Mouse (Mus musculus) NIH3T3 (cell line): Measurements from ENCODE around the gene Peak1.
A peak's percentile ranks its signal among the peaks of the same experiment; 100 is the strongest.
"Not testable (repeated sequence)": the region's sequence is repeated elsewhere in the genome, so short reads cannot be mapped to it uniquely, and the experiment has no call there.

Experiments
- DNase-seq: peaks from one replicate; pipeline ENCODE4 v3.0.0-alpha.2; 2012; ENCODE audit warnings: low read depth

Gene Peak1

DNA sequence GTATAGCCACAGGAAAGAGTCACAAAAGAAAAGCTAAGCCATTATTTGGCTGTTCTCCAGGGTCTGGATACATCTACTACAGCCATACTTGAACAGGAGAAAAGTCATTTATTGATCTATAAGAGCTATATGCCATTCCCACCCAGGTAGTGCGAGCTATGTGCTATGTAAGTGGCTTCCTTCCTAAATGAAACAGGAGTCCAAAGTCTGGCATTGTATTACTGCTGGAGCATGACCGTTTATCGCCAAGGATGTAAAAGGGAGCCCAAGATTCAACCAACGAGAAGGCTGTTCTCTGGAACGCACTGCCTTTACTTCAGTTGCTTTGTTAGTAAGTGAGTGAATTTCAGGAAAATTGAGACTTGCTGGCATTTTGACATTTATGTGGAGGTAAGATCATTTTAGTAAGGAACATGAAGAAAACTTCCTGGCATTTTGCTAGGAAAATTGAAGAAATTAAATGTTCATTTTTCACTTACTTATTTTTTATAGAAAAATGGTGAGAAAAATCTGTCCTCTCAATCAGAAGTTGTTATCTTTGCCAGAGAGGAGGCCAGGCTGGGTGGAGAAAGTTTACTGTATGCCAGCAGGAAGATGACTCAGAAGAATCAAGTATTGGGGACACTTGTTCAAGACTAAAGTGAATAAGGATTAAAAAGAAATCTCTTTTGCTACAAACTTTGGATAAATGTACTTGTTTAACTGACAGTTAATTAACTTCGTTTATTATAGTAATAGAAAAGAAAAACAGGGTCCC lies 162.0 kb downstream of the Peak1 start:
- no peak for DNase-seq

DNA sequence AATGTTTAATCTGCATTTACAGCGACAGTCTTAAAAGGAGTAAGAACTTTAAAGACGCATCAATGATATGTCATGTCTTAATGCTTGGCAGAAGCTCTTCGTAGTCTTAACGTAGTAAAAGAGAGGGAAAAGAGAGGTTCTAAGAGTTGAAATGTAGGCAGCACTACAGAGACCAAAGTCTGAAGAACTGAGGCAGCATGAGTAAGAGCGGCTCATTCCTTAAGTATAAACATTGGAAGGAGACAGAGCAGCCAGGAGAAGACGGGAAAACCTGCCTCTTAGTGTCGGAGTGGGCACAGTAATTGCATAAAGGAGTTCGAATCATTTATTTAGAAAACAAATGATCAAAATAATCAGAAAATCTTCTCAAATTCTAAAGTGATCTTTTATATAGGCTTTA lies 173.5 kb downstream of the Peak1 start:
- DNase-seq: peak; percentile 56

DNA sequence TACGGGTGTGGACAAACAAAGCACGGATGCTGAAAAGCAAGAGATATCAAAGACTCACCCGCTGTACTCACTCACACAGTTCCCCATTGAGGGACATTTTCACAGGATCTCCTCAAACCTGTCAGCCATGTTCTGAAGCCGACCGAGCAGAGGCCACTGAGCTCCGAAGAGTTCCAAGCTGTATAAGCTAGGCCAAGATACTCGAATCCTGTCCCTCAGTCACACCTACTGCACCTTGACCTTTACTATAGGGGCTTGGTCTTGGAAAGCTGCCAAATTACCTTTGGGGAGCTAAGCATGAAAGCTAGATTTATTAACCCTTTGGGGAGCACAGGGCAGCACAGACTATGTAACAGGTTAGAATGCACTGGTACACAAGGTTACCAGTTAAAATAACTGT lies 174.0 kb downstream of the Peak1 start:
- DNase-seq: no peak

DNA sequence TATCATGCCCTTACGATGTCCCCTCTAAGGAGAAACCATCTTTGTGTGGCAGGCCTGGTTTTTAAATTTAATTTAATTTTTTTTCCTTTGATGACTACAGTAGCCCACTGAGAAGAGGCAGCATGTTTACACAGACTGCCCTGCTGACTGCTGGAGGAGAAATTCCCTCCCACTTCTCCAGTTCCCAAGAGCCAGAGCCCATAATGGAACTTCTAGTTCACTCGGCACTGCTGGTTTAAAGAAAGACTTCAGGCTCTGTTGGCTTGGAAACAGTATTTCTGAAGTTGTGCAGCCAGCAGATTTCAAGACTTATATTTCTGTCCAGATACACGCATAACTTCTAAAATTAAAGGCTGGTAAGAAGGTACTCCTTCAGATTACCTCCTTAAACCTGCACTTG lies 175.2 kb downstream of the Peak1 start:
- DNase-seq: no peak

DNA sequence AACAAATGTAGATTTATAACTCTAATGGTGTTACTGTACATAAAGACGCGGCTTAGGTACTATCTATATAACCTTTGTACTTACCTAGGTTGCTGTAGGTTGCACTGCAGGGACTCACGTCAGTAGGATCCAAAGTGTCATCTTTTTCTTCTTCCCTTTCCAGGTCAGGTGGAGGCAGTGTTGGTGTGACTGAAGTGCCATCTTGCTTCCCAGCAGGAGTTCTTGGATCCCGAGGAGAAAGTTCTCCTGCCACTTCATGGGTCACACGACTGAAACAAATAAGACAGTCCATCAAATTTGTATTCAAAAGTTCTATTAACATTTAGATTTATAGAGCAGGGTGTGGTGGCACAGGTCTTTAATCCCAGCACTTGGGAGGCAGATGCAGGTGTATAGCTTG lies 176.8 kb downstream of the Peak1 start:
- no peak for DNase-seq

DNA sequence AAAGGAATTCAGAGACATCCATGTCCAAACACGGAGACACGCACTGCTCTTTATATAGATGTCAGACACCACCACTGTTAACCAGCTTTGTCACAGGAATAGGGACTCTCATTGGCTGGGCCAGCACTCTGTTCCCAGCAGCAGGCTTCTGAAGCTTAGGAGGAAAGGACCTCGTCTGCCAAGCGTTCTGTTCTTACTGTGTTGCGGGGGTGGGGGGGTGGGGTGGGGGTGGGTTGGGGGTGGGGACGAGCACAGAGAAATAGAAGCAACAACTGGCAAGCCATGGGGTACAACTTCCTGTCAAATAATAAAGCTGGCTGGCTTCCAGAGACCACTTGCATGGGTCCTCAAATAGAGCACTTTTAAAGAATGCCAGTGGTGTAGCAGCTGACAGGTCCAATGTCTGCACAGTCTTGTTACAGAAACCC lies 182.0 kb downstream of the Peak1 start:
- no peak for DNase-seq

DNA sequence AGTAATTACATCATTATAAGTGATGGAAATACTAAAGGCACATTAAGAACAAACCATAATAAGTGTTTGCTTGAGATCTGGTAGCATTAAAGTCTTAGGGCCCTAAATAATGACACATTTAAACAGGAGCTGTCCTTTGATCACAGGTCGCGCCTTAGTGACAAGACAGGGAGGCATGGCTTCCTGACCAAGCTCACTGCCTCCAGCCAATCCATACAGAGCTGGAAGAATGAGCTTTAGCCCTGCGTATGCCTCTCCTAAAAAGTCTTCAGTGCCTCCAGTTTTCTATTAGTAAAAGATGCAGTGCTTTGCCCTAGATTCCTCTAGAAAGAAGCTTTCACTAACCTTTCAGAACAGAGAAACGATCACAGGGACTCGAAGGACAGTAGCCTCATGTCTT lies 182.6 kb downstream of the Peak1 start:
- DNase-seq: no peak

DNA sequence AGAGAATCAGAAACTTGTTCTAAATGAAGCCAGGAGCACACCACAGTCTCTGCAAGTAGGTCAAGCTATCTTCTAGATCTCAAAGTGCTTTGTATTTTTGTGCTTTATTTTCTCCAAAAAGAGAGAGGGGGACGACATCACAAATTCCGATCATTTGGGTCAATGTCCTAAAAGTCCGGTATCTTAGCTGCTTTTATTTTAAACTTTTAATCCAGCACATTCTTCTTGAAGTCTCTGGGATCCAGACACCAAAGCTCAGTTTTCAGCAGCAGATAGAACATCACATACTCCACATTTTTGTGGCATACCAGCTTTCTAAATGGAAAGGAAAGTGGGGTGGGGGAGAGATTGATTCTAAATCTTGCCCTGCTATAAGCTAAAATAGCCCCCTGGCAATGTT lies 183.3 kb downstream of the Peak1 start:
- DNase-seq: no peak

DNA sequence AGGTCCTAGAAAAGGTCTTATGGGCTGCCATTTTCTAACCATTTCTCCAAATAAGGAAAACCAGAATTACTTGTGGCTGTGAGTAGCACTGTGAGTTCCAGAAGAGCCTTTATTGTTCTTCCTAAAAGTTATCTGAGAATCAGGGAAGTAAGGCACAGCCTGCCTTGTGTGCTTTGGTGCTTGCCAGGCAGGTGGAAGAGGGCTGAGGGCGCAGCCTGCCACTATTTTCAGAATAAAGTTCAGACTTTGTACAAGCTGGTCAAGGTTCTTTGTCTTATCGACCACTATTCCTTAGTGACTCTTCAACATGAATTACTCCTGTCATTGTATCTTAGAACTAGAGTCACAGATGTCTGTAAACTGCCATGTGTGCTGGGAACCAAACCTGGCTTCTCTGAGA lies 184.6 kb downstream of the Peak1 start:
- no peak for DNase-seq

DNA sequence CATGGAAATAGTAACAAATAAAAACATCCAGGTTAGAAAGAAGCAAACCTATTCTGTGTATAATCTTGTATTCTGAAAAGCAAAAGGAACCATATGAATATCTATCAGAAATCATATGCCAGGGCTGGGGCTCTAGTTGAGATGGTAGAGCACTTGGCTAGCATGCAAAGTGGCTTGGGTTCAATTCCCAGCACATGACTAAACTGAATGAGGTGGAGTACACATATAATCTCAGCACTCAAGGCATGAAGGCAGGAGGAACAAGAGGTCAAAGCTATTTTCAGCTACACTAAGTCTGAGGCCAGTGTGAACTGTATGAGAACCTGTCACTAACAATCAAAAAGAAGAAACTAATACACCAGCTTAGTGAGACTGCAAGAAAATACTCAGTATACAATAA lies 187.0 kb downstream of the Peak1 start:
- no peak for DNase-seq

DNA sequence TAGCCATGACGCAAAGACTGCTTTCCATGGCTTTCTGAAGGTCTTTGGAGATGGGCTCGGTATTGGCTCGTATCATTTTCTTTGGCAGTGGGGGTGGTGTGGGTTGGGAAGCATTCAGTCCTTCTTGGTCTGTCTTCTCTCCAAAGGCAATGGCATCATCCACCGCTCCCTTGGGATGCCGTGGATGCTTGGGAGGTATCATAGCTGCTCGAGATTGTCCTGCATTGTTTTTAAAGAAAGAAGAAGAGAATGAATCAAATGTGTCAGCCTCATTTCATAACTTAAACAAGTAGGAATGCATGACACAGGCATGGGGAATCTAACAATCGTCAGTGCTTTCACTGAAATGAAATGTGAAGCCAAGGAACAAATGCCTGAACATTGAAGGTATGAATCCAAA lies 190.2 kb downstream of the Peak1 start:
- peak; percentile 49 for DNase-seq

DNA sequence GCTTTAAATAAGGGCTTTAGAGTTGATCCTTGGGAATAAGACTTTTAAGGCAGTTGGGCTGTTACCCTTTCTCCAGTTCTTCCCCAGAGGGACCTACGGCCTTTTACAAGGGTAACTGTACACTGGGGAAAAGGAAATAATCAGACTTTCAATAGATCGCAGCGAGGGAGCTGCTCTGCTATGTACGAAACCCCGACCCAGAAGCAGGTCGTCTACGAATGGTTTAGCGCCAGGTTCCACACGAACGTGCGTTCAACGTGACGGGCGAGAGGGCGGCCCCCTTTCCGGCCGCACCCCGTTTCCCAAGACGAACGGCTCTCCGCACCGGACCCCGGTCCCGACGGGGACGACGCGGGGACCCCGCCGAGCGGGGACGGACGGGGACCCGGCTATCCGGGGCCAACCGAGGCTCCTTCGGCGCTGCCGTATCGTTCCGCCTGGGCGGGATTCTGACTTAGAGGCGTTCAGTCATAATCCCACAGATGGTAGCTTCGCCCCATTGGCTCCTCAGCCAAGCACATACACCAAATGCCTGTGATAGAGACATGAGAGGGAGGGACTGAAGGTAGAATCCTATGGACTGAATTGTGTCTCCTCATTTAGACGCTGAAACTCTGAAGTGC lies 194.3 kb downstream of the Peak1 start:
- DNase-seq: not testable (repeated sequence)

DNA sequence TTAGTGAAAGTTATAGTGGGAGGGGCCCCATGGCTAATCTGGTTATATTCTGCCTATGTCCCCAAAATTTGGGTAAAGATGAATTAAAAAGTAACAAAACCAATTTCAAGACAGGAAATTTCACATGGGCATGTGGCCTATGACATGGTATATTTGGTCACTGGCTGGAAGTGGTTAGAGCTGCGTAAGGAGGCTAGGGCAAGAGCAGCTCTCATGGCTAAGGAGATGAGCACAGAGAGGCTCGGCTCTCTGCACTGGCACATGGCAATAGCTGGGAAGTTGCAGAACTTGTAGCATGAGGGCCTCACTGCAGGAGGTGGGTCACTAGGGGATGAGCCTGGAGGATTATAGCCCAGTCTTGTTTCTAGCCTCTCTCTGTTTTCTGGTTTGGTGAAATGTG lies 199.0 kb downstream of the Peak1 start:
- no peak for DNase-seq

DNA sequence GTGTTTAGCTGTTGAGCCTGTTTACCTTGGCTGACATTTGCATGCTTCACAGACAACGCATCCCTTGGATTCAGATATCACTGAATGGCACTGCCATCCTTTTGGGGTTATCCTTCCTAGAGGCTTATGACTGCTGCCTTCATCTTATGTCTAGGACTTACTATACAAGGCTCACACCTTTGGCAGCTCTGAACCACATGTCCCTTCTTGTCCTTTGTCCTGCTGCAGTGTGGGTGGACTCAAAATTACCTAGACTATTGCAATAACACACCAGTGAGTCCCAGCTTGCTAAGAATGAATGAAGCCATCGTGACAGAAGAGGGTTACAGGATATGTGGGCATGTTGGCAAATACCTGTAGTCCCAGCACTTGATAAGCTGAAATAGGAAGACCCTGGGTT lies 199.8 kb downstream of the Peak1 start:
- DNase-seq: no peak

DNA sequence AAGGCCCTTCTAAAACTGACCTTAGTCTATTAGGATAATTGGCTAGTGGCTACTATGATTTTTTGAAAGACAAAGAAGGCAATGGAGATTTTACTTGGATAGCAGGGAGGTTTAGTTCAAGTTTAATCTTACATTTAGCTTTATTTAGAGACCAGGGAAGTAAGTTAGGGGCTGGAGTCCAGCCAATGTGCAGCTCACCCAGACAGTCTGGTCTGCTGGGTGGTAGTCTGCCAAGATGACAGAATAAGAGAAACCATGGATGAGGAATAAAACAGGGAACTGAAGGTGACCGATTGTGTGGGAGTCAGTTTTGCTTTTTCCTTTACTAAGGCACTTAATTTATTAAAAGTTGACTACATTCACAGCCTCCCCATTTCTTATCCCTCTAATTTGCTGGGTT lies 200.5 kb downstream of the Peak1 start:
- DNase-seq: peak; percentile 53

DNA sequence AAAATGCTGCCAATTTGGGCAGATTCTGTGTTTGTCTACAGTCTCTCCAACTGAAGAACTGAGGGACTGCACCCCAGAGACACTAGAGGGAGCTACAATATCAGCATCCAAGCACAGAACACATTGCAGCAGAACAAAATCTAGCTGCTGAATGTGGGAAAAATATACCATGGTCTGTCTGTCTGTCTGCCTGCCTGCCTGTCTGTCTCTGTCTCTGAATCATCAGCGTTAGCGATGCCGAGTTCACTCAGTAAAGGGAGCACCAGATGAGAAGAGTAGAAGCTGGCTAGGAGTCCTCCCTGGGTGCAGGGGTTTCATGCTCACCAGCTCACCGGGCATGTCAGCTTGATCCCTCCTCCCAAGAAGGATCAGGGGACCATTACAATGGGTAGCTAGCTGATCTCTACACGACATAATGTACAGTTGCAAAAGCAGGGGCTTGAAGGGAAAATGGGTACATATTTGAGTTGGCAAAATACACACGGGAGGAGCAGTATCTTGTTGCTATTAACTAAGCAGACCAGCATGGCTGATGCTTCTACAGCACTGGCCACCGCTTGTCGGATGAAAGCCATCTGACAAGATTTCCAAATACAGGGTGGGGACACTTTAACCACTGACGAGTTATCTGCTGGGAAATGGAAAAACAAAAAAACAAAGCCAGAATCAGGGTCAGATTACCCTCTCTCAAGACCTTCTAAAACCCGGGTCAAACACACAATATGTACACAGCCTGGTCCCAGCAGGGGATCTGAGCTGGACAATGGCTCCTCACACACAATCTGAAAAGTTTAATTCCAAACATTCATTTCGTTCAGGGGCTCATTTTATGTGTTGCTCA lies 204.2 kb downstream of the Peak1 start:
- peak; percentile 83 for DNase-seq

DNA sequence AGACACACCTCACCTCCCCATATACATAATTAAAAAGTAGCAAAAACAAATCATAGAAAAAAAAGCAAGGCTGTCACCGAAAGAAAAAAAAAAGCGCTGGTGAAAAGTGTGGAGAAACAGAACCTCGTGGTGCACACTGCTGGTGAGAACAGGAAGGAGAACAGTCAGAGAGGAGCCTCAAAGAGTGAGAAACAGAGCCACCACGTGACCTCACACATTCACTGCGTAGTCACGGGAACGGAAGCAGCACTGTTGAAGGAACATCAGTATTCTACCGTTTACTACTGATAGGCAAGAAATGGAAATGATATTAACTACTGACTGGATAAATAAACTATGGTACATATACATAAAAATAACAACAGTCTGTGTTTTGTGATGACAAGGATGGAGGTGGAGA lies 209.1 kb downstream of the Peak1 start:
- no peak for DNase-seq

DNA sequence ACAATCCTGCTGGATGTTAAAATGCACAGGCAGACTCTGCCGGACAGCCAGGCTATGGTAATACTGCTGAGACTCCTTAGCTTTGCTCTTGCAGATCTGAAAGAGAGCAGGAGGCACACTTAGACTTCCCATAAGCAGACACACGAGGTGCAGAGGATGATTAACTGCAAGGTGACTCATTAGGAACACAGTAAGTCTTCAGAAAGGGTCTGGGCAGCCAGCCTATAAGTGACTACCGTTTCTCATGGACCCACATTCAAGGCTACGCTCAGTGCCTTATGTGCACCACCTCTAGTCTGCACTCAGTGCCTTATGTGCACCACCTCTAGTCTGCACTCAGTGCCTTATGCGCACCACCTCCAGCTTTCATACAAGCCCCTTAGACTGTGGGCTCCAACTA lies 210.4 kb downstream of the Peak1 start:
- DNase-seq: peak; percentile 31

DNA sequence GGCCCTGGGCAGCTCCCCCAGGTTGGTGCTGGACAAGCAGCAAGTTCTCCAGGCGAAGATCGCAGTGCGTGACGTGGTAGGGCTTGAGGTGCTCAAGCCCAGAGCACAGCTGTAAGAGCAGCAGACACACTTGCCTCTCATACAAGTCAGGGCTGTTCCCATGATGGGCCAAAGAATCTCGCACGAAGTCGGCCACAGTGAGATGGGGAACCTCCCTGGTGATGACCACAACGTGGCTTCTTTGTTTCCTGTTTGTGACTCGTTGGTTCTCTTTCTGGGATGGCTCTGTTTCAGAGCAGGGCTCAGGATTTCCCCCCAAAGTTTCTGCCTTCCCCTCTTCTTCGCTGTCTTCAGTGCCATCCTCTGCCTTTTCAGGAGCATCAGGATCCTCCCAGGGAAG lies 210.8 kb downstream of the Peak1 start:
- no peak for DNase-seq

DNA sequence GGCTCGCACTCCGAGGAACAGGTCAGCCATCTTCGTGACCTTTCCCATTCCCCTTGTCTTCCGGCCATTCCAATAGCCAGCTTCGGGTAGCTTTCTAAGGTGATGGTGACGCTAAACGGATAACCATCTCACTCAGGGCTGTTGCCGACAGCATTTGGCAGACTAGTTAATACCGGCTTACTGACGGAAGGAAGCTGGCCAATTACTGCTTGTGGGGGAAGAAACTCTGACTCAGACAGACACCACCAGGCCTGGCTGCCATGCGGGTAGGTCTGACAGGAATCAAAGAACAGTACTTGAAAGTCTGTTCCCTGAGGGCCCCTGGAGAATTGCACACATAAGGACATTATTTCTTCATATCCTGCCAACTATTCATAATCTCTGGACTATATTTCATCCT lies 212.5 kb downstream of the Peak1 start:
- DNase-seq: no peak

DNA sequence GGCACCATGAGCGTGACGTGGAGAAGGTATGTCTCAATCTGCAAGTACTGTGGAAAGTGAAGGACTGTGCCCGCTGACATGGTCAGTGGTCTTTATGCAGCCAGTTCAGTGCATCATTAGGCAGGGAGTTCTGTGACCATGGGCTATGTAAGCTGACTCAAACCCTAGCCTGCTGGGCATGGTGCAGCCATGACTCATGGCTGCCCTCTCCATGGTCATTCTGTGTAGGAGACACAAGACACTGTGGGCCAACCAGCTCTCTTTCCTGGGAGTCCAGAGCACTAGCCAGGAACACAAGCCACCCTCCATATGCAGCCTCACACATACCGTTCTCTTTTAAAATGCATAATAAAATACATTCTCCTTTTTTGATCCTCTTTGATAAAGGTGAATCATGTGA lies 213.6 kb downstream of the Peak1 start:
- DNase-seq: no peak

DNA sequence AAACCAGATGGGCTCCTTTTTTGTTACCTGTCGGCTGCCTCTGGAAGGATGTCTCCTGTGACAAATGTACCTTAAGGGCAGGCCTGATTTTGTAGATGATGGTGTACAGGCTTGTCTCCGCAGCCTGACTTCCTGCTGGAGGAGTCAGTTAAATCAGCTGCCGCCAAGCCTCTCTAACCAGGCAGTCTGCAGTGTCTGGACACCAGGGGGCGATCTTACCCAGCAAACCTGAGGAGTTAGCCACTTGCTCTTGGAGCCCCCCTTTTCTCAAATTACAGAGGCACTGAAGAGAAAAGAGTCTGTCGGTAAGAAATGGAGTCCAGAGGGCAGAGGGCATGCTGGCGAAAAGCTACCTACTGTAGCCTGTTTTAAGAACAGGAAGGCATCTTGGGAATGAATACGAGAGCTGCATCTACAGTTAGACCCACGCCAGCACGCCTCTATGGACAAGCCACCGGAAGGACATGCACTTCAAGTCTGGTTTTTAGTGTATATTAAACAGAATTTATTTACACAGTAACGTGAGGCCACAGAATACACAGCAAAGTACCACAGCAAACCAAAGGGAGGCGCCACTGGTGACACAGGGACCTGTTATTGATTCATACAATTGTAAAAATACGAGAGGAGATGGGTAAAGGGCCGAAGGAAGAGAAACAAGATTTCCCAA lies 217.1 kb downstream of the Peak1 start:
- DNase-seq: peak; percentile 84

DNA sequence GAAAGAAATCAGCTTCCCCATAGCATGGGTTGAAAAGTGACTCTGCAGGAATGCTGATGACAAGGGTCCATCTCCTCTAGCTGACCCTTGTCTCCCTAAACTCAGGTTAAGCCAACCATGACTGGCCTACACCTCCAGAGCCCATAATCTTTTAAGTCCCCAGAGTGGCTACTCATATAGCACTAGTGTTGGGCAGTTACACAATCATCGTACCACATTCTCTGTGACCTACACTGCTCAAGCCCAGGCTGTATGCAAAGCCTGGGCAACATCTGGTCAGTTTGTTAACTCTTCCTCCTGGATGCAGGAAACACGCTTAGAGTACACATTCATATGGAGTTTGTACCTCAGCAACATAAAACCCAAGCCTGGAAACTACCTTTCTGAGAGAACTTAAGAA lies 217.7 kb downstream of the Peak1 start:
- no peak for DNase-seq
